8 mouse cellular contexts compared by ENCODE assay signal in the genomic region with DNA sequence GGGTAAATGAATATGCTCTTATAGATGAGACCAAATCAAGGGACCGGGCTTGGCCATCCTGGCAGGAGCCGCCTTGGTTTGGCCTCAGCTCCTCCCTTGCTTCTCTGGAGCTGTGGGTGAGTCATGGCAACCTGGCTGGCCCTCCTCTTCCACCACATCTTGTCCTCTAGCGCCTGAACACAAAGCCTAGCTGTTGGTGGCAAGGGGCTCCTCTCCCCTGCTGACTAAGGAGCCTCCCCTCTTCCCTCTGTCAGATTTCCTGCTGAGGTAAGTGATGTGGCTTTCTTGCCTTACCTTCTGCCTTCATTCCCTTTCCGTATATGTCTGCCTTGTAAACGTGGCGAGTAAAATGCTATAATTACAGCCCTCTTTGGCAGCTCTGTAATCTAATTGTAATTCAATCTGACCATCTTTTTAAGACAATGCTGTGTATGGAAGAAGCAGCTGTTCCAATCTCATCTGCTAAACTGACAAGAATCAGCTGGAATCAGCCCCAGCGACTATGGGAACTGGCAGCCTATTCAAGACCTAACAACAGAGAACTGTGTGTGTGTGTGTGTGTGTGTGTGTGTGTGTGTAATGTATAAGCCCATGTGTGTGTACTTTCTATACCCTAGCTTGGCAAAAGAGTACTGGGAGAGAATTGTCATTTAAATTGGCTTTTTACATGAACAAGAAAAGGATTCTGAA.
DNase-seq lines count a peak whose midpoint lies in the region; ATAC-seq and TF ChIP-seq lines count a peak whose summit lies in the region.

No protein-coding gene starts in this region.

- peak overlapping the region; percentile 74 for H3K27ac ChIP-seq in hindbrain, embryonic 16.5 days (ENCODE audit: low read depth, low read length)
- H3K27ac ChIP-seq in midbrain, postnatal 0 days (ENCODE audit: low read depth, low read length), result peak overlapping the region; percentile 44
- no peak overlapping the region for H3K27ac ChIP-seq in liver, postnatal 0 days (ENCODE audit: low read depth)

- no peaks in the 10 kb centered on the region for H3K27me3 ChIP-seq in hindbrain, embryonic 16.5 days (replicated peaks; ENCODE audit: control insufficient read depth, insufficient read depth, low read length)
- no peaks in the 10 kb centered on the region for H3K27me3 ChIP-seq in midbrain, postnatal 0 days (ENCODE audit: insufficient read depth, low read length)
- H3K27me3 ChIP-seq in liver, postnatal 0 days (ENCODE audit: insufficient read depth, low read length), result no peaks in the 10 kb centered on the region

- no peak for TF ChIP-seq CTCF in midbrain, postnatal 0 days (IDR thresholded peaks at IDR 0.05)
- no peak for TF ChIP-seq CTCF in liver, postnatal 0 days (IDR thresholded peaks at IDR 0.05; ENCODE audit: low read depth)

- H3K4me1 ChIP-seq in hindbrain, embryonic 16.5 days (ENCODE audit: control insufficient read depth, insufficient read depth, low read depth, low read length), result peaks cover 21% of the 10 kb centered on the region
- peaks cover 9% of the 10 kb centered on the region for H3K4me1 ChIP-seq in midbrain, postnatal 0 days (ENCODE audit: insufficient read depth, low read length)
- H3K4me1 ChIP-seq in liver, postnatal 0 days (ENCODE audit: insufficient read depth), result 0 out of 2 replicates have a peak, but pooled peaks cover 2% of the 10 kb centered on the region

- H3K9me3 ChIP-seq in hindbrain, embryonic 16.5 days (ENCODE audit: control insufficient read depth, low read length), result no peaks in the 10 kb centered on the region
- H3K9me3 ChIP-seq in midbrain, postnatal 0 days (ENCODE audit: low read length), result no peaks in the 10 kb centered on the region
- no peaks in the 10 kb centered on the region for H3K9me3 ChIP-seq in liver, postnatal 0 days (ENCODE audit: low read length)

- DNase-seq in gastrocnemius, postnatal 10 days, result peak; percentile 29
- DNase-seq in gastrocnemius, adult 18-20 months (ENCODE audit: low spot score), result no peak
- peak; percentile 61 for DNase-seq in brain, adult 2 months (ENCODE audit: low read depth, low spot score)
- peak; percentile 80 for DNase-seq in midbrain, postnatal 0 days (ENCODE audit: low spot score)
- no peak for DNase-seq in liver, postnatal 0 days
- DNase-seq in urinary bladder, postnatal 10 days (ENCODE audit: low spot score), result no peak

- 12% methylated on average over 7 of the region's 7 CpGs for WGBS in hindbrain, embryonic 16.5 days
- 25% methylated on average over 7 of the region's 7 CpGs for WGBS in midbrain, postnatal 0 days
- 75% methylated on average over 7 of the region's 7 CpGs for WGBS in liver, postnatal 0 days (ENCODE audit: insufficient replicate concordance)

- 0 out of 2 replicates have a peak overlapping the region, but pooled peaks have one; percentile 5 for H3K9ac ChIP-seq in hindbrain, embryonic 16.5 days (ENCODE audit: low read depth, low read length)
- no peak overlapping the region for H3K9ac ChIP-seq in midbrain, postnatal 0 days (replicated peaks; ENCODE audit: low read length, poor library complexity, severe bottlenecking)
- H3K9ac ChIP-seq in liver, postnatal 0 days (replicated peaks), result no peak overlapping the region

- ATAC-seq in hindbrain, embryonic 16.5 days, result peak; percentile 80
- peak; percentile 45; the same call in 1 of the 2 replicates for ATAC-seq in midbrain, postnatal 0 days (ENCODE audit: low FRiP score)
- ATAC-seq in CD4-positive, CD25-positive, alpha-beta regulatory T cell, adult 4 months, result no peak
- ATAC-seq in liver, postnatal 0 days, result no peak

- TF ChIP-seq EP300 in liver, postnatal 0 days (IDR thresholded peaks at IDR 0.05; ENCODE audit: low read depth), result no peak

- no peak overlapping the region for H3K4me3 ChIP-seq in hindbrain, embryonic 16.5 days (ENCODE audit: low read length)
- H3K4me3 ChIP-seq in midbrain, postnatal 0 days (ENCODE audit: low read depth, low read length), result no peak overlapping the region
- H3K4me3 ChIP-seq in liver, postnatal 0 days (ENCODE audit: low read depth, low read length), result no peak overlapping the region

- 0 out of 2 replicates have a peak, but pooled peaks cover 2% of the 10 kb centered on the region for H3K36me3 ChIP-seq in hindbrain, embryonic 16.5 days (ENCODE audit: control insufficient read depth, insufficient read depth, low read length)
- H3K36me3 ChIP-seq in midbrain, postnatal 0 days (ENCODE audit: insufficient read depth, low read length), result no peaks in the 10 kb centered on the region
- no peaks in the 10 kb centered on the region for H3K36me3 ChIP-seq in liver, postnatal 0 days (replicated peaks; ENCODE audit: insufficient read depth, low read length)

- H3K4me2 ChIP-seq in hindbrain, embryonic 16.5 days (ENCODE audit: low read length), result peak overlapping the region; percentile 18; the same call in 1 of the 2 replicates
- no peak overlapping the region for H3K4me2 ChIP-seq in midbrain, postnatal 0 days (ENCODE audit: low read depth, low read length, poor library complexity, severe bottlenecking)
- no peak overlapping the region for H3K4me2 ChIP-seq in liver, postnatal 0 days (ENCODE audit: low read depth, low read length)

Comparison
In these comparisons a context has a peak if more than half of its experiments do, and no peak if none do; other contexts are left out.
1. DNase-seq: peak in gastrocnemius, postnatal 10 days (single experiment), brain, adult 2 months (single experiment) and midbrain, postnatal 0 days (single experiment); none in gastrocnemius, adult 18-20 months (single experiment), liver, postnatal 0 days (single experiment) and urinary bladder, postnatal 10 days (single experiment).
2. ATAC-seq: peak in hindbrain, embryonic 16.5 days (single experiment) and midbrain, postnatal 0 days (single experiment); none in CD4-positive, CD25-positive, alpha-beta regulatory T cell, adult 4 months (single experiment) and liver, postnatal 0 days (single experiment).